Mouse (Mus musculus) urinary bladder, postnatal 25 days (tissue): ENCODE data around the gene Serpina6.

Source experiments
- DNase-seq: peaks from one replicate; pipeline ENCODE4 v3.0.0; 2022; ENCODE audit warnings: low spot score

The Serpina6 gene

DNA sequence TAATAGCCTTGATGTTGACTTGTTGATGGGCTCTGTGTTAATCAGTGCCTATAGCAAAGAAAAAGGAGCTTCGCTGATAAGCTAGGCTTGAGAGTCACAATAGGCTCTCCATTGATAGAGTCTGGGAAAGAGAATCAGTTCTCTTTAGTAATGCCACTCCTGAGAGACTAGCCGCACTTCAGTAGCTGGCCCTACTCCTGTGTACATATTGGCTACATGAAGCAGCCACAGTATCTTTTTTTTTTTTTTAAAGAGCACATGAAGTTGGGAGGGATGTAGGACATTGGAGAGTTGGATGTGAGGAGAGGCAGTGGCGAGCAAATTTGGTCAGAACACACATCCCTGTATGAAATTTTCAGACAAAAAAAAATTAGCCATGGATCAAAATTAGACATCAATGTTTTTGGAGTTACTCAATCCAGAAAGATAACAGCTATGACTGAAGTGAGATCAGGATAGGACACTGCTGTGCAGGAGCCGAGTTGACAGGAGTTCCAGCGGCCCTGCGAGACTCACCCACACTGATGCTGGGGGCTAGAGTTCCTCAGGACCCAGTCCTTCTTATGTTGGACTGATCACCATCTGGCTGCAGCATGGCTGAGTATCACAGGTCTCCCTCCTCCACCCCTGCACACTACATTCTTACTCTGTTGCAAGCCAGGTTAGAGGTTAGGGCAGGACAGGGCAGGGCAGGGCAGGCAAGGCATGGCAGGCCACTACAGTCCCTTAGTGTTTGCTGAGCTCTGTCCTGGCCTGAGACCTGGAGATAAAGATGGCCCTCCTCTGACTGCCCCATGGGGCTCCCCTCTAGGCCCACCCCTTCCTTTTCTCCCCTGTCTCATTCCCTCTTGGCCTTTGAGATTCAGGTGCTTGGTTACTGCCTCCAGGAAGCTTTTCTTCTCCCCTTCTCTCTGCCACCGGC lies 1.6 kb downstream of the Serpina6 start:
- no peak for DNase-seq

DNA sequence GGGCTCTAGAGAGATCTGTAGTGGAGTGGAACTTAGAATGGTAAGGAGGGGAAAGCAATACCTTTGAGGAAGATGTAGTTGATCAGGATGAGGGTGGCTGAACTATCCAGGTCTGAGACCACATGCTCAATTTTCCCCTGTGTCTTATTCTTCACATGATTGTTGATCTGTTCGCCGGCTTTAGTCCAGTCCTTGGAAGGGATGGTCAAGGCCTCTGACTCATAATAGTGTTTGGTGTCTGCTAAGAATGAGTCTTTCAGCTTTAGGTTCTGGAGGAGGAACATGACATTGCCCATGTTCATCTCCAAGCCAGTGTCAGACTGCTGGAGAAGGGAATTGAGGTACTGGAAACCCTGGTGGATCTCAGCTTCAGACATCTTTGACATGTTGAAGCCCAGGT lies 3.2 kb downstream of the Serpina6 start:
- no peak for DNase-seq

DNA sequence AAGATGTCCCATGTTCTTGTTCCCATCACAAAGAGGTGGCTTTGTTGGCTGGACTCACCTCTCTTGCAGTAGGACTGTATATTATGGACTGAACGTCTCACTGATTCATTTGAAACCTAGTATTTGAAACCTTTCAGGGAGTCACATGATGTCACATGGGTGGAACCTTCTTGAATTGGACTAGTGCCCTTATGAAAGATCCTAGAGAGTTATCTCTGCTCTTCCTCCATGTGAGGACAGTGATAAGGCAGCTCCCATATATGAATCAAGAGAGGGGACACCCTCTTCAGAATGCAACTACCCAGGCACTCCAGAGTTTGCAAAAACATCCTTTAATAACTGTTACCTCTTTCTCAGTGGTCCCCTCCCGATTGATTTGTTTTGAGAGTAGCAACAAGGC lies 10.7 kb downstream of the Serpina6 start:
- no peak for DNase-seq

DNA sequence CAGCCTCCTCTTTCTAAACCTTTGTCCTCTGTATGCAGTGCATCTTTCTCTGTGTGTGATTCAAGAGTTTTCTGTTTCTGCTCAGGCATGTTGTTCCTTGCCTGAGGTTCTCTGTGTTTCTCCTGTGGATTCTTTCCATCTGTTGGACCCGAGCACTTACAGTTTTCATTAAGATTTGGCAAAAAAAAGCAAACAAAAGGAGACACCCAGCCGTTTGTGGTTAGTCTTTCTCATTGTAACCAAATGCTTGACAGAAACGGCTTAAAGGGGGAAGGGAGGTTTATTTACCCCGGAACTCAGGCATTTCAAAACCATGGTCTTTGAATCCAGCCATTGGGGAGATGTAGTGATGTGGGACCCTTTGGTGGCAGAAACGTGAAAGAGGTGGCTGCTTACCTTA lies 12.4 kb downstream of the Serpina6 start:
- DNase-seq = no peak

DNA sequence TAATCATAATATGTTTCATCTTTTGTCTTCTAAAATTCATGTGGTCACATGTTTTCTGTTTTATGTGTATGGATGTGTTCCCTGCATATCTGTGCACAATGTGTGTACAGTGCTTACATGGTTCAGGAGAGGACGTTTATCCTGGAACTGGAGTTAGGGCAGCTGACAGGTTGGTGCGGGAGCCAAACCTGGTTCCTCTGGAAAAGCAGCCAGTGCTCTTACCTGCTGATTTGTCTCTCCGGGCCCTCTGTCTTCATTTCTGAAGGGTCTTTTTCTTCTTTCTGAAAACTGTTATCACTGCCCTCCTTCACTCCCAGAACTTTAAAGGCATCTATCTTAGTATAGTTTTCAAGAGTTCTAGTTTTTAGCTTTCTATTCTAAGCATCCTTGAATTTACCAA lies 13.2 kb downstream of the Serpina6 start:
- no peak for DNase-seq

DNA sequence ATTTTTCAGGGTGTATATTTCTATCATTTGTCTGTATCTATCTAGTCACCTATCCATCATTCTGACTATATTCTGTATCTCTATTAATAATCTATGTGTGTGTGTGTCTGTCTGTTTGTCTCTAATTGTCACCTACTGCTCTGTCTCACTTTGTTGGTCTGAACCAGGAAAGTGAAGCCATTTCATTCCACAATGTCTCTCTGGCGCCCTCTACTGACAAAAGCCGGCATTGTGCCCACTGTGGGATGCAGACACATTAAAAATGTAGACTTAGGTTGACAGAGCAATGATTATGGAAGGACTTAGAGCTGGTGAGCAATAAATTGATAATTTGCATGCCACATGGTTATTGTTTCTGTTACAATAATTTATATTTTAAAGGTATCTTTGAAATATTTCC lies 13.7 kb downstream of the Serpina6 start:
- DNase-seq = peak; percentile 86

DNA sequence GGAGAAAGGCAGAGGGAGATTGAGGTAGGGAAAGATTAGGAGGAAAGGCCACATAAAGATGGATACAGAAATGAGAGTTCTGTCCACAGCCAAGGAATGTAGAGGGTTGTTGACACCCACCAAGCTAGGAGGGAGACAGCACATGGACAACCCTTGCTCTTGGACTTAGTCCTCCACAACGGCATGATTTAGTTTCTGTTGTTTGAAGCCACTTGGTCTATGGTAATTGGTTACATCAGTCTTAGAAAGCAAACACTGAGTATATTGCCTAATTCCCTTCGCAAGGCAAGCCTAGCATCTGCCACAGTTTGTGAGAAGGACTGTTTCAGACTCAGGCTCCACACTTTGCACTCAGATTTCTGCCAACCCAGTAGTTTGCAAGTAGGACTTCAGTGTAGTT lies 21.2 kb downstream of the Serpina6 start:
- no peak for DNase-seq

DNA sequence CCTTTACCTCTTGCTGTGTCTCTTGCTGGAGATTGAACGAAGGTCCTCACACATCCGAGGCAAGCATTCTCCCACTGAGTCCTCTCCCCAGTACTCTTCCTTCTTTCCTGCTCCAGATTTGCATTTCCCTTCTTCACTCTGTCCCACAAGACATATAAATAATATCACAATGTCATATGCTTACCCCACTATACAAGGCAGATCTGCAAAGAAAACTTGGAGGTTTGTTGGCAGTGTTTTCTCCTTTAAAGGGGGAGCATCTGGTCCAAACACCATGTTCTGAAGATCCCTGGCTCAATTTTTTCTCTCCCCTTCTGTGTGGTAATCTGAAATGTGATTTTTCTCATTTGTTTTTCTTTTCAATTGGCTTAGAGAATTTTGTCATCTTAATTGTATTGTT lies 22.6 kb downstream of the Serpina6 start:
- no peak for DNase-seq

DNA sequence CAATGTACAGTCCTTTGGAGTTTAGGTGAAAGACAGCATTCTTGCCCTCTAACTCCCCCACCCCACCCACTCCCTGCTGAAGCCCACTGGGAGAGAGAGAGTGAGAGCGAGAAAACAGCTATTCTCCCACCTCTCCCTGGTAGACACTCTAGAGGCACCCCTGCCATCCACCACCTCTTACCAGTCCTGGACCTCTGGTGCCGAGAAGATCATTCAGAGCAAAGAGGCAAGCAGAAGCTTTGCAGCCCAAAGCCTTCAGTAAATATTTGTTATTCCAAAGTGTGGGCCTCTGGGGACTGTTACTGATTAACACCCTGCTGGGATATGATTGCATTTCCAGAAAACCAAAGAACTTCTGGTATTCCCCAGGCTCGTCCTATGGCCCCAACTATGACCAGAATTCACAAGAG lies 25.8 kb downstream of the Serpina6 start, which contains the start of gene Serpina10:
Serpina10 (minus strand) TSS at position 242 of the 410 bp plus-strand sequence.
- no peak for DNase-seq

DNA sequence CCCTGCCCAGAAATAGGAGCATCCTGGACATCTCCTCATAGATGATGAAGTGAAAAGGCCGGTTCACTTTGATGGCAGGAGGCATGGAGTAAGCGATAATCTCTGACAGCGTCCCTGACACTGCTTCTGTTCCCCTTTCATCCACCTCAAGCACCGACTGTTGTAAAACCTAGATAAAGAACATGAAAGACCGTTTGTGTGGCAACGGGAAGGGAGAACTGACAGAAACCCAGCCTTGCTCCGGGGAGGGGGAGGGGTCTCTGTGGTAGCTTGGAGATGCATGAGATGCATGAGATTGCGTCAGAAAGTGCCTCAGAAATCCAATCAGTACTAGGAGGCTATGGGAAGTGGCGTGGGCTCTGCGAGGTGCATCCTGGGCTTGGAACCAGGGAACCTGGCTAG lies 40.2 kb downstream of the Serpina6 start:
- no peak for DNase-seq

DNA sequence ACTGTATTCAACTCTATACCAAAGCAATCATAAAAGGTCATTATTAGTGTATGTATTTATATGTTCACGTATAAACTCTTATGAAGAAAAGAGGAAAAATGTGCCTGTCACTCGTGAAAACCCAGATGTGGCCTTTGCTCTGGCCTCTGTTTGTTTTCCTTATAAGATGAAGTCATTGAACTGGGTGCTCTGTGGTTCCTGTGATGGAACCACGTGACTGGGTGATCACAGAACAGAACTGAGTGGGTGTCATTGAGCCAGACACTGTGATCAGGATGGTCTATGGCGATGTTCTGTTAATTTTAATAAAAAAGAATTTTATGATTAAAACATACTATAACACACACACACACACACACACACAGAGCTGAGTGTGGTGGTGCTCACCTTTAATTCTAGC lies 41.3 kb downstream of the Serpina6 start:
- no peak for DNase-seq

DNA sequence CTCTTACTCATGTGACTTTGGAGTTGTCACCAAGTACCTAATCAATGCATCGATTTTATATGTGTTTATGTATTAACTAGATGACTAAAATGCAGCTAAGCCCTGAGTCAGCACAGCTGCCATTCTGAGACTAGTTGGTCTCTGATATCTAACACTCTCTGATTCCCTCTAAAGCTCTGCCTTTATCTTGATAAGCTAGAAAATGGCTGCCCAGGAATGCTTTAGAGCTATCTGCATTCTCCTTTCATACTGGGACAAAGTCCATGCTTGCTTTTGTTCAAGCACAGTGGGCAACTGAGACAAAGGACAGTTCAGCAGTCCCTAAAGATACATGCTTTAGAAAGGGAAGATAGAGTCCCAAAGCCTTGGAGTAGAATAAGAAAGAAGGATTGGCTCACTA lies 41.9 kb downstream of the Serpina6 start:
- no peak for DNase-seq

DNA sequence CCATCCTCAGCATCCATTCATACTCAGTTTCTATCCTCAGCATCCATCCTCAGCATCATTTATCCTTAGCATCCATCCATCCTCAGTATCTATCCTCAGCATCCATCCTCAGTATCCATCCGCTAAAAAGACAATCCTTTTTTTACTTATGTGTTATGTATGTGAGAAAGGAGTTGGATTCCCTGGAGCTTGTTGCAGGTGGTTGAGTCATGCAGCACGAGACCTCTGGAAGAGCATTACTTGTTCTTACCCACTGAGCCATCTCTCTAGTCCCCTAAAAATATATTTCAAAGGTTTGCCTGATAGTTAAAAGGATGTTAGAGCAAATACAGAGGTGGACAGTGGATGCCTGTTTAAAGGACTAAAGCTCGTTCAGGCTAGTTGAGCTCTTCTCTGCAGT lies 55.2 kb downstream of the Serpina6 start:
- DNase-seq = no peak

DNA sequence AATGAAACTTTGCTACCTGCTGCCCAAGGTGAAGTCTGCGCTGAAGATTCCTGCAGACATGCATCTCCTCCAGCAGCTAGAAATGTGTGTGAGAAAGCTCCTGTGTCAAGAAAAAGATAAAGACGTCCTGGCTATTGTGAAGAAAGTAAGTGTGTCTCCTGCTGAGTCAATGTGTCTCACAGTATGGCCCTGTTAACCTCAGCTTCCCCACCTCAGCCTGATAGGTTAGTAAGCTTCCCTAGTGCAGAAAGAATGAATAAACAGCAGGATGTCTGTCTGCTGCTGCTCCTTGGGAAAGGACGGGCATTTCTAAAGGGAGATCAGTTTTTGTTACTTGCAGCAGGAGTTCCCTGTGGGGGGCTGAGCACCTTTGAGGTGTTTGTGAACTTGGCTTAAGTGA lies 56.6 kb downstream of the Serpina6 start:
- DNase-seq = no peak

DNA sequence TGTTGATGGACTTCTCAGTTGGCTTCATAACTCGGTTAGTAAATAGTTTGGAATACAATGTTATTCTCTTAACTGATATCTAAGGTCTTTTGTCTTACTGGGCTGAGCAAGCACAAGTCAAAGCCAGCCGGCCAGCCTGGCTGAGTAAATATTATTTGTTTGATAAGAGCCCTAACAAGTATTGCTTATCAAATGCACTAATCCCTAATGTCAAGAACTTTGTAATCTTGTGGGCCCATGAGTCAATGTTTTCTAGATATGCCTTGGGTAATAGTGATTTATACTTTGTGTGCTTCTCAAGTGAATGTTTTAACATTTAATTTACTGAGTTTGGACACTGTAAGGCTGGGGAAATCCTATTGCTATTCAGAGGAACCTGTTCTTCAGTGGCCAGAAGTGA lies 58.6 kb downstream of the Serpina6 start:
- DNase-seq = no peak
